Mouse (Mus musculus): ENCODE results near the gene Slc34a3.

DNA sequence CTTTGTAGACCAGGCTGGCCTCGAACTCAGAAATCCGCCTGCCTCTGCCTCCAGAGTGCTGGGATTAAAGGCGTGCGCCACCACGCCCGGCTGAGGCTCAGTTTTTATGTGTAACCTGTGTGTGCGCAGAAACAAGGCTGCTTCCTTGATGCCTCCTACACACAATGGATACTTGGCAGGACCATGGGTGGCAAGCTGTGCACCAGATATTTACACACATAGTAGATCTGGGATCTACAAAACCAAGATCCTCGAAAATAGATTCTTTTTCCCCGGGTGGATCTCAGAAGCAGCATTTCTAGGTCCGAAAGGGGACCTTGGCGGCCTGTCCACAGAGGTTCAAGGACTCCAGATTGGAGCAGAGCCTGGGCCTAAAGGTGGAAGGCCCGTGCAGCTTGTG lies 27.7 kb upstream of the Slc34a3 start:
- no peak for TF ChIP-seq CTCF (IDR thresholded peaks at IDR 0.05; ENCODE audit: borderline replicate concordance, insufficient read depth, low read length)
- no peak for TF ChIP-seq POLR2A (IDR thresholded peaks at IDR 0.05; ENCODE audit: low read depth, low read length)
